Mouse (Mus musculus): ENCODE measurements around the gene Ablim1.
A peak's percentile ranks its signal among the peaks of the same experiment; 100 is the strongest.

Gene Ablim1

DNA sequence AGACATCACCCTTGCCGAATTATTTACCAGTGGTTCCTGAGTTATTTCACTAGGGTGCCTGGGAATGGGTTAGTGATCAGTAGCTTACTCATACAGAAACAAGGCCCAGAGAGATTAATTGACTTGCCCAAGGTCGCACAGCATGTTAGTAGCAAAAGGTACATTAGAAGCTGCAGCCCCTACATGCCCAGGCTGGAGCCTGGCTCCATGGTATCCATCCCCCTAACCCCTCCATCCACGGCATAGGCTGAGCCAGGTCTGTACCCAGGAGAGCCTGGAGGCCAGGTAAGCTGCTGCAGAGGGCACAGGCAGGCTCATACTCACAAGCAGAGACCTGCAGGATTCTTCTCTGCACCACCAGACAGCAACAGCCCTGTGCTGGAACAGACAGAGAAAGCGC is 312.8 kb downstream of the Ablim1 start:
- no peak for DNase-seq

DNA sequence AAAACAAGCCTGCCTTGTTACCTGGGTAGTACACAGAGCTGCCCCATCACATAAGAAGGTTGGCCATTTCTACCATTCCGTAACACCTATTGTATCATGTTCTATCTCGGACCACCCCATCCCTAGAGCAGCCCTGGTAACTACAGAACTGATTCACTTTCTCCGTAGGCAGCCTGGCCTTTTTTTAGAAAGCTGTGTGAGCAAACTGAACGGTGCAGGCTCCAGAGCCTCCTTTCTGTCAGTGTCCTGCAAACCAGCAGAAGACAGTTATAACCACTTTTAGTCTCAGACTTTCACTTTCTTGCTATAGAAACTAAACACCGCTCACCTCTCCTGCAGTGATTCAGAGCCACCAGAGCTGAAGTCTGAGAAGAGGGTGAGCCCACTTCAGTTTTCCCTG is 314.1 kb downstream of the Ablim1 start:
- DNase-seq = no peak

DNA sequence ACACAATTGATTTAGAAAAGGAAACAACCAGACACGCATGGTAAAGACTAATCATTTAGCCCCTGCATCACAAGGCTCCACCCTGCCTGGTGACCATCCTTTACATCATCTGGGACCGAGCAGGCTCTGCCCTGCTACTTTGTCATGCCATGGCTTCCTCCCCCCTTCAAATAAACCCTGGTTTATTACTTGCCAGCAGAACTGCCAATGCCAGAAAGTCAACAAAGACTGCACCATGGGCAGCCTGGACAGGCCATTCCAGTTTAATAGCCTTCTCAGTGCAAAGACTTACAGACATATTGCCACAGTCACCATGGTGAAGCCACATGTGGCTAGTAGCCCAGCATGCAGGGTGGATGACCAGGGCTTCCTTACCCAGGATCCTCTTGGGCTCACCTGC is 314.9 kb downstream of the Ablim1 start:
- peak in 1 of 2 experiments; percentile 37 for DNase-seq

DNA sequence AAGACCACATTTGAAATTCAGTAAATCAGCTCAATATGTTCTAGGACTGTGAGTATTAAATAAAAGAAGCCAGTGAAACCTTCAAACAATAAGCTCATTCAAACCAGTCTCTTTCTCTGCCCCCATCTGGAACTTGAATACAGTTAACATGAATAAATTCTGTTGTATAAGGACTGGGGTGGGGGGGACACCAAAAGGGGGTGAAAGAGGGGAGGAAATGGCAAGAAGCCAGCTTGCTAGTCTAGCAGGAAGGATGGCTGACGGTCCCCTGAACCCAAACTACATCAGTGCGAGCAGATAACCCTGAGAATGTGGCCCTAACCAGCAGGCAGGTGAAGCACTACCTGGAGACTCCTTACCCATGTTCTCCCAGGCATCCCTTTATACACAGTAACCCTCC is 315.8 kb downstream of the Ablim1 start:
- DNase-seq = no peak

DNA sequence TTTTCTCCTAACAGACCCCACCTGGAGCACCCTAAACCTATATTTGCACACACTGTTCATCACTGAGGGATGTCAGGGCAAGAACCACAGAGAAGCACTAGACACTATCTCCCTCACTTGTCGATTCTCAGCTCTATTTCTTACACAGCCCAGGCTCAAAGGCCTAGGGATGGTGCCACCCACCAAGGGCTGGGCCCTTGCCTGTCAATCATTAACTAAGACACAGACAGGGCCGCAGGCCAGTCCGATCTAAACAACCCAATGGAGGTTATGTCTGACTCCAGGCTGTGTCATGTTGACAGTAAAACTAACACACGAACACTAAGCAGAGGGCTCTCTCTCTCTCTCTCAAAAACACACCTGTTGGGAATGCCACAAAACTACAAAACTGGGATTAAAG is 316.4 kb downstream of the Ablim1 start:
- no peak for DNase-seq

DNA sequence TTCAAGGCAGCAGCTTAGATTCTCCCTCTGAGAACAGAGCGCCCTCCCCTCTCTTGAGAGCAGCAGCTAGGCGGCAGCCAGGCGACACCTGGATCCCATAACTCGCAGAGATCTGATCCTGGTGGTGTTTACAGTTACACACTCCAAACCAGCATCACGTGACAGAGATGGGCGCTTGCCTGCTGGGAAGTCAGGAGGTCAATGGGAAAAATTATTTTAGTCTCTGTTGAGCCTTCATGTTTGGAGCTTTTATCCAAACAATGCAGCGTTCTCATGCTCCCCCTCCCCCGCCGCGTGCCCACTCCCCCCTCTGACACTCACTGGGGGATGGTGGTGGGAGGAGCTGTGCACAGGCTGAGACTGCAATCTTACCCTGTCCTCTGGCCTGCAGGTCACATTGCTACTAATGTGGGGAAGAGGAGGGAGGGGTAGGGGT is 317.5 kb downstream of the Ablim1 start:
- DNase-seq = peak in 1 of 2 experiments; percentile 28

DNA sequence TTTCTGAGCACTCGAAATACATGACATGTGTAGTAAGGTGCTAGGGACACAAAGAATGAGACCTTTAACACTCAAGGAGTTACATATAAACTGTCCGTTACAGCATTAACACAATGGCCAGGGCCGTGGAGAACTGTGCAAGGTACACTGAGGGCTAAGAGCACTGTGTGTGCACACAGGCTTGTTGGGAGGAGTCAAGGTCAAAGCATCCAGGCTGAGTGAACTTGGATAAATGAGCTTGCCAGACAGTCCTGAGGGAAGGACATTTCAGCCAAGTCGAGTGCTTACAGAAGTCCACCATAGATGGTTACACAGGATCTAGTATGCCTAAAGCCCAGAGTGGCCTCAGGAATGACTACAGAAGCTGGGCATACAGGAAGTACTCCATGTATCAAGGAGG is 319.3 kb downstream of the Ablim1 start:
- DNase-seq = no peak

DNA sequence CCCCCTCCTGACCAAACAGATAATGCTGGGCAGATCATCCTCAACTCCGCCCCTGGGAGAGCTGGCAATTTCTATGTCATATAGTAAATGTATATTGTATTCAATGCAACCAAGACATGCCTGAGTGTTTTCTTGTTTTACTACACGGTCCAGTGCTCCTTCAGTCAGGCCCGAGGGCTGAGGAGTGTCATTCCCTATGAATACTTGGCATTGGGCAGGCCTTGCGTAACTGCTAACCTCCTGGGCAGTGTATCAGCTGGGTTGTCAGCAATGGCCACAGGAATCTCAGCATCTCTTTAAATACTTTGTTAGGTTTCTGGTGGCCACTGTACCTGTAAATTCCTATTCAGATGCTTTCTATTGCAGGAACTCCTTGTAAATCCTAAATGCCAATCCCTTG is 320.1 kb downstream of the Ablim1 start:
- DNase-seq = peak; percentile 39 to 66

DNA sequence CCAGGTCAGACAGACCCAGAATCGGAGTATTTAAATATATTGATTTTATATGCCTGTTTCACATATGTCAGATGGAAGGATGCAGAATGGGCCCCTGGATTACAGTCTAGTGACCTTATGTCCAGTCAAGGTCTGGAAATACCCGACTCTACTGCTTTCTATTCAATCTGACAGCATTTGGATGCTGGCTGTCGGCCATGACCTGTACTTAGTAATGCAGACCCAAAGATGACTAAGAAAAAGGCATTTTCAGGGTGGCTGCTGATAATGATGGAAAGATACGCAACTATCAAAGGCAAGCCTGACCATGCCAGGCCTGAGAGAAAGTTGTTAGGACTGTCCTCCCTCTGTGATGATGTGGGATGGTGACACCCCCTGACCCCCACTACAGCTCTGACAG is 321.0 kb downstream of the Ablim1 start:
- peak in 1 of 2 experiments; percentile 46 for DNase-seq

DNA sequence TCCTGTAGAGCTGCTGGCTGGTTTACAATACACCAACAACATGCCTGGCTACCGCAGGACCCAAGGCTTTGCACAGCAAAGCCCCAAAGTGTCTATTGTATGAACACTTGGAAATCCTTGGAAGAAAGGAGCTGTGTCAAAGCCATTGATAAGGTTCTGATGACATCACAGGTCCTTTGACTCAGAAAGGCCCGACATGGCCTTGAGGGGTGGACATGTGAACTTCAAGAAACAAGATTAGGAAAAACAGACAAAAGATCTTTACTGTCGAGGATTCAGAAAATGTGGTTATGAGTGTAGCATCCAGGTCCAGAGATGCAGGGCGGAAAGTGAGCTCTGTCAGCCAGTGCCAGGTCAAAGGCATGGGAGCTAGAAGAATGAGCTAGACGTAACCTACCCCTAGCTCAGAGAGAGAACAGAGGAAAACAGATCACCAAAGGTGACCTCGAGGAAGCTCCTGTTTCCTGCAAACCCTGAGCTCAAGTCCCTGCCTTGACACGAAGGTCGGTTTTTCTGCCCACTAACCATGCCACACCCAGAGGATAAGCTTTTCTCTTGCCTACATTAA is 321.7 kb downstream of the Ablim1 start:
- no peak for DNase-seq

DNA sequence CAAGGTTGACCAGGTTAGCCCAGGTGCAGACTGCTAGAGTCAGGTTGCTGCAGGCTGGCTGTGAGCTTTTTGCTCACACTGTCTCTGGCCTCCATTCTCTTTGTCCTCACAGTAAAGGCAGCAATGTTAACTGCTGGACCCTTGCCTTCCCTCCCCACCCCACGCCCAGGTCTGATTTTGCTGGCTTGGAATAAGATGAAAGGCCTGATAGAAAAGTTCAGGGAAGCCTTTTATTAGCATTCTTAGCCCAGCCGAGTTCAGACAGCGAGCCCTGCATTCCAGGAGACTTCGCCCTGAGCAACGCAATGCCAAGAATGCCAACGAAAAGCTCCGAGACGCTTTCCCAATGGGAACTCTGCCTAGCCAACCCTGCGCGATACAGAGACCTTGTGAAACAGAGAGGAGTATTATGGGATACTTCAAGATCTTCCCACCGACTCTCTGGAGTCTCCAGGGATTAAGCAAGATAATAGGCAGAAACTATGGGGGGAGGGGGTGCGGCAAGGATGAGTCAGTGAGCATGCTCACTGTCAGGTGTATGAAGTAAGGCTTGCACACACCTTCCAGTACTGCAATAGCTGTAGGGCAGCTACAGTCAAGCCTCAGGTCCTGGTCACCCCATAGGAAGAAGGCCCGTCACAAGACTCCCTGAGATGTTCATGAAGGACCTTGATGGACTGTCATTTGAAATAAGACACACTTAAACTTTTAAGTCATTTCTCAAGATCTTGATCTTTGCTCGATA is 324.2 kb downstream of the Ablim1 start:
- DNase-seq = peak in 1 of 2 experiments; percentile 20

DNA sequence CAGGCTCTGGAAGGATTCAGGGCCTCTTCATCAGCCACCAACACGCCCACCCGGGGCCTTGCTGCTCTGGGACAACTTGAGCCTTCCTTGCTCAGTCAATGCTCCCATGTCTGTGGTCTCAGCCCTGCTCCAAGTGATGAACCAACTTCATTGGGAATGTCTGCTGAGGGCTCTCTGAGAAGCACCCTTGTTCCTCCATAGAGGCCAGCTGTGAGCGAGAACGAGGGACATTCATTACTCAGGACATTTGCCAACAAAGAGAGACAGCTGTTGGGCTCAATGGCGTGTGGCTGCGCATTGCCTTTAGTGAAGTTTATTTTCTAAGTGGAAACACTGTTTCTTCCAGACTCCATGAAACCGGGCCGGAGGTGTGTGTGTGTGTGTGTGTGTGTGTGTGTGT is 325.5 kb downstream of the Ablim1 start:
- no peak for DNase-seq

DNA sequence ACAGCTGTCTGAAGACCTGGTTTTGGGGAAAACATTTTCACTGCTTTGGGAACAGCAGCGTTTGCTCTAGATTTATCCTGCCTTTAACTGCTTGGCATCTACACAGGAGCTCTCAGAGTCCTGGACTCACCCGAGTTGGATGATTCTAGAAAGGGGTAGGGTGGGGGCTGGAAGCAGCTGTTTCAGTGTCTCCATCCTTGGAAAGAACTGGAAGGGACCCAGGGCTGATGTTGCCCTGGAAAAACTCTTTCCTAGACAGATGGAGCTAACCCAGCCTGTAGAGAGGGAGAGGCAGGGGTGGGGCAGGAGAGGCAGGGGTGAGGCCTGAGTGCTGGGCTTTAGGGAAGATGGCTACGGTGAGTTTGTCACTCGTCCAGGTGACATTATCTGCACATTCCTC is 330.5 kb downstream of the Ablim1 start:
- DNase-seq = no peak

DNA sequence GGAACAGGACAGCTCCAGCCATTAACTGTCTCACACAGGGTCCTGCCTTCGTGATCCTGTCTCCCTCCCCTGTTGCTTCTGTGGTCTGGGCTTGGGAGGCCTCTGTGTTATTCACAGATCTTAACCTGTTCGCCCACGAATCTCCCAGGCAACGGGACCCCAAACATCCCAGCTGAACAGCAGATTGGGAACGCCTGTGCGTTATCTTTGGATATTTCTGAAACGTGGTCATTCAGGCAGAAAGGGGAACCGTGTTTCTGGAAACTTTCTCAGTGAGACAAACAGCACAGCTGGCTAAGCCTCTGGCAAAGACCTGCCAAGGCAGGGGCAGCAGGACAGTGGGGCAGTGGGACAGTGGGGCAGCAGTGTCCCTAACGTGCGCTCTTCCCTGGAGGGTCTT is 331.0 kb downstream of the Ablim1 start:
- no peak for DNase-seq

All from cerebellum, adult 18-20 months (tissue).